Mouse (Mus musculus): ENCODE results near the gene Tbc1d1.

Tbc1d1 gene

DNA sequence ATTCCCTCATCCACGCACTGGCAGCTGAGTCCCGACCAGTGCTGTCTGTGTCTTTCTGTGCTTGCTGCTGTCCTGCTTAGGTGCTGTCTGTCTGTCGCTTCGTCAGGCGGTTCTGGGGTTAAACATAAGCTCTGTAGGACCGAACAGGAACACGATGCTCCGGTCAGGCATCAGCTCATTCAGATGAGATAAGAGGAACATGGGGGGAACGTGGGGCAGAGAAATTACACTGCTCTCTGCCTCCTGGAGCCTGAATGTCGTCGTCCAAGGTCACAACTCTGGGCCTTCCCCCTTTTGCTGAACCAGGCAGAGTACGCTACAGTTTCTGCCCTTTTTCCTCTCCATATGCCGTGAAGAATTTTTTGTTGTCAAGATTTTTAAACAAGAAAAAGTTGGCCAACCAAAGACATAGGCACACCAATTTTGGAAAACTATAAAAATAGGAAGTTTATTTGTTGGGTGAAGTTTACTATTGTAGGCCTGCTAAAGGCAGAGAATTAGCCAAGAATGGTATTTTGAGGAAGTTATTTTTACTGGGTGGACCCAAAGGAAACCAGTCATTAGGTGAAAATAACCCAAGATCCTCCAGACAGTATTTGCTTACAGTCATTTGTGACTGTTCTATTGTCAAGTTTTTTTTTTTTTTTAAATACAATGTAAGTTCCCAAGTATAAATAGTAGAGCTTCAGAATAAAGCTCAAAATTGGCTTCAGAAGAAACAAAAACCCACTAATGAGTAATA lies 85.0 kb downstream of the Tbc1d1 start:
- no peak for DNase-seq

DNA sequence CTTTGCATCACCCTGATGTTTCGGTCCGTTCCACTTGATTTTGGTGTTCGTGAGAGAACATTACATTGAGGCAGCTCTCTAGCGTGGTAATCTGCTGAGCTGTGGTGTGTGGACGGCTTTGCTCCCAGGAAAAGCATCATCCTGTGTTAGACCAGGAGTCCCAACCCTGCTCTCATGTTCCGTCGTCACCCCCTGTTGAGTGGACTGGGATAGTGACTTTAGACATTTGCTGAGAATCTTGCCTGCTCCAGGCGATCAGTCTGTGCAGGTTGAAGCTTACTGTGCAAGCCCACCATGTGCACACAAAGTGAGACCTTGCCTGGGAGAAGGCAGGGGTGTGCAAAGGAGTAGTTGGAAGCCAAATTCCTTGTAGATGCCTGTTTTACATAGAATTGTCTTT lies 85.8 kb downstream of the Tbc1d1 start:
- no peak for DNase-seq

DNA sequence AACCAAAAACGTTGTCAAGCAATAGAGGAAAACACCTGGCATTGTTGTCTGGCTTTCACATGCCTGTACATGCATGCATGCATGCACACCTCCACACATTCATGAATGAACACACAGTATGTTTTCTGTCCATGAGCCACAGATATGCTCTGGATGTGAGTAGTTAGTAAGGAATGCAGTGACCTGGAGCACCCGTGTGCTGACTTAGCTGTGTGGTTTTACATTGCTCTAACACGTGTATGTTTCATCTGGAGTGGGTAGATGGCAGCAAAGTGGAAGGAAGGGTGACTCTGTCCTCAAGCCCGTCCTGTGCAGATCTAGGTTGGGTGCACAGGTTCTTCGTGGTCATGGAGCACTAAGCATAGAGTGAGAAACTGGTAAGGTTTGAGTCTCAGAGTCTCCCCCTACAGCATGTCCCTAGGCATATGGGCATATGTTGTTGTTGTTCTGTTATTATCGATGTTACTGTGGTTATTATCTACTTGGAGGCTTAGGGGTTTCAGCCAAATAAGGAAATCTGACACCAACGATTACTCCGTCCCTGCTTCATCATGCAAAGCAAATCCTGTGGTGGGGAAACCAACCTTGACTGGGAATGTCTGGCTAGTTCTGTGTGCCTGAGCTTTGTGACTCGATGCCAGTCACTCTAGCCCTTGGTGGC lies 86.8 kb downstream of the Tbc1d1 start:
- no peak for DNase-seq

DNA sequence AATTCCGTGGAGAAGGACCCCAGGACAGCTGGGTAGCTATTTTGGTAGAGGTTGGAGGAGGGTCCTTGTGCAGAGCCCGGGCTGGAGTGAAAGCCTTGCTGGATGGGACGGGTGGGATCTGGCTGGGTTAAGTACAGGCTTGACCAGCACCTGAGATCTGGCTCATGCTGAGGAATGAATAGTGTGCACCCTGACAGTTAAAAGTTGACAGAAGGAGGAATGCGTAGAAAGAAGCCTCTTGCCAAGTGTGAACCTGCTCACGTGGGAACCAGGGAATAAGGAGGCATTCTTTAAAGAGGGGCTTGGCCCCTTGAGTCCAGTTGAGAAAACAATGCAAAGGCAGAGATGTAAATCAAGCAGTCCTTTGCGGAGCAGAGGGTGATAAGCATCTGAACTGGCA lies 87.6 kb downstream of the Tbc1d1 start:
- DNase-seq, result no peak

DNA sequence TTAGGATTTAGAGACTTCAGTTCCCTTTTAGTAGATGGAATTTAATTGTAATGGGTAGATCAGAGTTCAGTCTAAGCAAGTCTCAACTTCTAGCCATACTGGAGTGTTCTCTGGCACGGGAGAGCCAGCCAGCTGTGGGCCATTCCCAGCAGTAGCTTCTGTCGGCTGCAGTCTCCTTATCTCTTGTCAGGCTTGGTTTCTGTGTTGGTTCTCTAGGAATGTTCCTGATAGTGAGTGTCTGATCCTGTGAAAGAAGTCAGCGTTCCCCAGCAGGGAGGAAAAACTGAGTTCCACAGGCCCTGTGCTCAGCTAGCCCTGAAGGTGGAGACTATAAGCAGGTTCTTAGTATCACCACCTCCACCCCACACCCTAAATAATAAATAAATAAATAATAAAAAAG lies 88.2 kb downstream of the Tbc1d1 start:
- DNase-seq, result no peak

DNA sequence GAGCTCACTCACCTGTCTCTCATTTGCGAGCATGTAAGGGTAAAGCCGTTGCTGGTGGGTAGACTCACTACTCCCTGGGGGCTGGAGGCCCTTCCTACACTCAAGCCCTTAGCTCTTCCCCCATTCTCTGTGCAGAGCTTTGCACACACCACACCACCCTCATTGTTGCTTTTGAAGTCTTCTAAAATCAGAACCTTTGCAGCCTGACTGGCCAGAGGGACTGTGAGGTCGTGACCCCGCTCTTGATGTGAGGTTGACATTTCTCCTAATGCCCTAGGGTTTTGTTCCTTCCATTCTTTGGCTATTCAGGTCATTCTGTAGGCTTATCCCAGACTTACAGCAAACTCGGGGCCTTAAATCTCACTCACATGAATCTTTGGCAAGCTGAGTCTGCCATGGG lies 88.6 kb downstream of the Tbc1d1 start:
- DNase-seq, result no peak

DNA sequence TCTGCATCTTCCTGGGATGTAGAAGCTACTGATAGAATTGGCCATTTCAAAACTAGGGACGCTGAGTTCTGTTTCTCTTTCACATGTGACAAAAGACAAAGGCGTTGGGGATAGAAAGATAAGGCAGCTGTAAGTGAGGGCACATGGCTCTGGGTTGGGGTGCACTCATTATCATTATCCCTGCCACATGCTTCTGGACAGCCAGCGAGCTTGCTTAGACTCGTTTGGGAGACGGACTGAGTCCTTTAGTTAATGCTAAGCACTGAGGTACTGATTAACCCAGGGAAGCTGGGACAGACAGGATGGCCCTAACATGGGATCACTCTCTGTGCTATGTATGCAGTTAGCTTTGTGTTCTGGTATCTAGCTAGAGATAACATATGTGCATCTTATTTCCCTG lies 95.3 kb downstream of the Tbc1d1 start:
- DNase-seq, result no peak

DNA sequence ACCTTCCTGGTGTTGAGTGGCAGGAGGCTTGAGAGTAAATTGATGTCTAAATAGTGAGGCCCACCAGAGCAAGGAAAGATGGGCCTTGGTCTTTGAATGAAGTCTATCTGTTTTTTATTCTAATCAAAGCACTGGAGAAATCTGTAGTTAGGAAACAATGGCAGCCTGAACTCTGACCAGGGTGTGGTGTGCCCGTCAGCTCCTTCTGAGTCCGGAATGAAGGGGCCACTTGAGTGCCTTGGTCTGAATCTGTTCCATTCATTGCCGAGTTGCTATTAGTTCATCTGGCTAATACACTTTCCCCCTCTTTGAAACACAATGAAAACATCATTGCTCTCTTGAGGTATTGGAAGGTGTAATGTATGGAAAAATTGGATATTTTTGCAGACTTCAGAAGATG lies 98.2 kb downstream of the Tbc1d1 start:
- no peak for DNase-seq

DNA sequence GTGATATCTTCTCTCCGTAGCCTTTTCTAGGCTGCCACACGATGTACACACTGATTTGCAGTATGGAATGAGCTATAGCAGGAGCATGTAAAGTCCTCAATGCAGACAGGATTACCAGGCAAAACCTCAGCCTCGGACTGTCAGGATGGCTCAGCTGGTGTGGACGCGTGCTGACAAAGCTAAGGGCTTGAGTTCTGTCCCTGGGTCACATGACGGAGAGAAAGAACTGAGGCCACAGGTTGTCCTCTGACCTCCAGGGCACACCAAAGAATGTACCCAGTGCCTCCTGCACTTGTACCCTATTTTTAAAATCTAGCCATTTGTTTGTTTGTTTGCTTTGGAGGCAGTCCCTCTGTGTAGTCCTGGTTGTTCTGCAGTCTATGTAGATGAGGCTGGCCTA lies 98.9 kb downstream of the Tbc1d1 start:
- DNase-seq, result no peak

DNA sequence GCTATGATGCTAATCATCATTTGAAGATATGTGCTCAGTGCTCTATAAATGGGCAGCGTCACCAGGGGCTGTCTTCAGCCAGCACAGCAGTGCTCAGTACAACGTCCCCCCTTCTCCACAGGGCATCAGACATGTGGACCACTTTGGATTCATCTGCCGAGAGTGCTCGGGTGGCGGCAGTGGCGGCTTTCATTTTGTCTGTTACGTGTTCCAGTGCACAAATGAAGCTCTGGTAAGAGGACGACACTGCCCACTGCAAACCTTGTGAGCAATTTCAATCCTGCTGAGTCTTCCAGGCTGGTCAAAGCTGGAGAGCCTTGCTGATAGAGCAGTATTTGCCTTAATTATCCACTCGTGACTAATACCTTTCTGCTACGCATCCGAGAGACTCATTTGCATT lies 107.2 kb downstream of the Tbc1d1 start:
- no peak for DNase-seq

DNA sequence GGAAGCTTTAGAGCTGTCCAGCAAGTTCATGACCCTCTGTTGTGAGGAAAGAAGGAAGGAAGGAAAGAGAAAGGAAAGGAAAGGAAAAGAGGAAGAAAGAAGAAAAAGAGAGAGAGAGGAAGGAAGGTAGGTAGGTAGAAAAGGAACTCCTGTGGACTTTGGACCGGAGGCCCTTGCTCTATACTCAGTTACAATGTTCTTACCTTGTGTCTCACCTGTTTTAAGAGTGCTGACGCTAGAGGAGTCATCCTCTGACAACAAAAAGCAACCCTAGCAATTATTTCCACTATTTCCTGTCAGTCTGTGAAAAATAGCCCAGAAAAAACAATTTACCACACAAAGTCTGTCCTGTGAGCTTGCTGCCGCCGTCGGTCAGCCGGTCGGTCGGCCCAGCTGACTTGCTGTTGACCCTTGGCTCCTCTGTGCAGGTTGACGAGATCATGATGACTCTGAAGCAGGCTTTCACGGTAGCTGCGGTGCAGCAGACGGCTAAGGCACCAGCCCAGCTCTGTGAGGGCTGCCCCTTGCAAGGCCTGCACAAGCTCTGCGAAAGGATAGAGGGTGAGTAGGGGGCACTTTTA lies 107.9 kb downstream of the Tbc1d1 start:
- DNase-seq, result peak; percentile 54

DNA sequence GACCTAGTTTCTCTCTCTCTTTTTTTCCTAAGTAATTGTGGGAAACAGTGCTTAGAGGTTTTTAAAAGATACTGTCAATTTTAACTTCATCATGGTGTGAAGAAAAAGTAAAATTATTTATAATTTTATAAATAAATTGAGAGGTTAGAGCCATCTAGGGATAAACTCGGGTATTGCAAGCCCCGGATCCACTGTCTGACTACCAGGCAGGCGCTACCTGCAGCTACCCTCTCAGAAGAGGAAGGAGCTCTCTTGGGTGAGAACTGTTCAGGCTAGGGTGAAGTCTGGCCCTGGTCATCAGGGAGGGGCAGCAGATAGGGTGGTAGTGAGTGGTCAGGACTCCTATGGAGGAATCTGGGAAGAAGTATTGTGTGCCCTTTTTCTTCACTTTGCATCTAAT lies 109.0 kb downstream of the Tbc1d1 start:
- peak; percentile 77 for DNase-seq

DNA sequence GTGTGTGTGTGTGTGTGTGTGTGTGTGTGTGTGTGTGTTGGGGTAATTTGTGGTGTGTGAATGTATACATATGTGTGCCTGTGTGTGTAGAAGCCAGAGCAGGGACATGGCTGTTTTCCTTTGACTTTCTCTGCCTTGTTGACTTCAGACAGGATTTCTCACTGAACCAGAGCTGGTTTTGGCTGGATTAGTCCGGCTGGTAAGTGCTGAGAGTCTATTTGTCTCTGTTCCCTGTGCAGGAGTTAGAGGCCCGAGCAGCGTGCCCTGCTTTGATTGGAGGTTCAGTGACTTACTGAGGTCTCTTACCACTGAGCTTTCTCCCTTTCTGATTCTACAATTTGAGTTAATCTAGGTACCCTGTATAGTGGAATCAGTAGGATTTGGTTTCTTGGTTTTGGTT lies 109.8 kb downstream of the Tbc1d1 start:
- peak; percentile 67 for DNase-seq

DNA sequence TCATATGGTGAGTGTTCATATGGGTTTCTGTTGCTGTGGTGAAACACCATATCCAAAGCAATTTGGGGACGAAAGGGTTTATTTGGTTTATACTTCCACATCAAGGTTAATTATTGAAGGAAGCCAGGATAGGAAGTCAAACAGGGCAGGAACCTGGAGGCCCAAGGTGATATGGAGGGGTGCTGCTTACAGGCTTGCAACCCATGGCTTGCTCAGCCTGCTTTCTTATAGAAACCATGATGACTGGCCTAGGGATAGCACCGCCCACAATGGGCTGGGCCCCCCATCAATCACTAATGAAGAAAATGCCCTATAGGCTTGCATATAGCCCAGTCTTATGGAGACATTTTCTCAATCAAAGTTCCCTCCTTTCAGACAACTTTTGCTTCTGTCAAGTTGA lies 110.4 kb downstream of the Tbc1d1 start:
- no peak for DNase-seq

DNA sequence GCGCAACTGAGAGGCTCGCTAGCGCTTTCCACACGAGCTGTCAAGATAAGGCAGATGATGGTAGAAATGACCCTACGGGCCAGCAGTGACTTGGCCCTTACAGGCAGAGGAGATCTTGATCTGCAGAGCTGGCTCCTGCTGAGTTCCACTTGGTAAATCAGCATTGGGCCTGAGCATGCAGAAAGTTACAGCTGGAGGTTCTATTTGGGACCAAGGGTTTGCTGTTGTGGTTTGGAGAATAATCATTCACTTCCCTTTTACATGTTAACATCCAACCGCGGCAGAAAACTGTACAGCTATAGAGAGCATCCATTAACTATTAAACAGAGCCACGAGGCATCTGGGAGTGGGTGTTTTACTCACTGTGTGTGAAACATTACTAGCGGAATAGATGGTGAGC lies 111.2 kb downstream of the Tbc1d1 start:
- DNase-seq, result no peak

DNA sequence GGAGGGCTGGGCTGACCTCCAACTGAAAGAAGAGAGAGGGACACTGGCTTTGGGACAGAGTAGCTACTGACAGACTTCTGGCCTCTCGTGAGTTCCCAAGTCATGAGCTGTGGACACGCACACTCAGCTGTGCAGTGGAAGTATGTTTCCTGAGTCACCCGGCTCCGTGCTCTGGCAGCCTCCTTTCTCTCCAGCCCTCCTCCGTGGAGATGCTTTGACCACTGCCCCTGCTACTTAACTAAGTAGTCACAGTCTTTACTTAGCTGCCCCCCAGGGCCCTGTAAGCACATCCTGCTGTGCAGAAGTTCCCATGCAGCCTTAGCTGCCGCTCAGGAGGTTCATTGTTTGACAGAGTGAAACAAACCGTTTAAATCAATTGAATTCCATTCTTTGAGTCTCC lies 113.6 kb downstream of the Tbc1d1 start:
- no peak for DNase-seq

DNA sequence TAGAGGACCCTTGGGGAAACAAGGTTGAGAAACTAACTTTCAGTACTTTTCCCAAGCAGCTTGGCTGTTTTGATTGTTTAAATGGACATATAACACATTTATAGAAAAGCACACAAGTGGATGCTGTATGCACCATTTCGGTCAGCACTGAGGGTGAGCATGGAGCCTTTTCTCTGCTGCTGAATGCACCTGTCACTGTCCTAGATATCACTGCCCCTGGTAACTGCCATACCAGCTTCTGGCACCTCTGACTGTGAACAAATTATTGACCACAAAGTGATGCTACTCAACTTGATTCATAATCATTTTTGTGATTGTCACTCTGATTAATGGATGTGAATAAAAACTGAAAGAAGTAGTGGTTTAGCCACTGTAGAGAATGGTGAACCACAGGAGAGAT lies 117.4 kb downstream of the Tbc1d1 start:
- DNase-seq, result no peak

DNA sequence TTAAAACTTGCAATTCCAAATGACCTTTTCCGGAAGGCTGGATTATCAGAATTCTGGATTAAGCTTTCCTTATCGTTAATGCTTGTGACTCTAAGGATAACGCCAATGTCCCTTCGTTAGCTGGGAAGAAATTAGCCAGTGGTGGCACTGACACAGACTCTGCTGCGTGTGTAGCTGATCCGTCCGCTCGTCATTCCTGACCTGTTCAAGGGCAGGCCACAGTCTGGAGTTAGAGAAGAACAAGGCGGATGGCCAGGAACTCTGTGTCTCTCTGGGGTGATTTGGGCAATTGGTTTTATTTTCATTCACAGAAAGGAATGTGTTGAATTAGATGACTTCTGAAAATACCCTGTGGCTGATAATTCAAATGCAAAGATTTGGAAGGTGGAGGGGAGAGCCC lies 118.2 kb downstream of the Tbc1d1 start:
- DNase-seq, result no peak

DNA sequence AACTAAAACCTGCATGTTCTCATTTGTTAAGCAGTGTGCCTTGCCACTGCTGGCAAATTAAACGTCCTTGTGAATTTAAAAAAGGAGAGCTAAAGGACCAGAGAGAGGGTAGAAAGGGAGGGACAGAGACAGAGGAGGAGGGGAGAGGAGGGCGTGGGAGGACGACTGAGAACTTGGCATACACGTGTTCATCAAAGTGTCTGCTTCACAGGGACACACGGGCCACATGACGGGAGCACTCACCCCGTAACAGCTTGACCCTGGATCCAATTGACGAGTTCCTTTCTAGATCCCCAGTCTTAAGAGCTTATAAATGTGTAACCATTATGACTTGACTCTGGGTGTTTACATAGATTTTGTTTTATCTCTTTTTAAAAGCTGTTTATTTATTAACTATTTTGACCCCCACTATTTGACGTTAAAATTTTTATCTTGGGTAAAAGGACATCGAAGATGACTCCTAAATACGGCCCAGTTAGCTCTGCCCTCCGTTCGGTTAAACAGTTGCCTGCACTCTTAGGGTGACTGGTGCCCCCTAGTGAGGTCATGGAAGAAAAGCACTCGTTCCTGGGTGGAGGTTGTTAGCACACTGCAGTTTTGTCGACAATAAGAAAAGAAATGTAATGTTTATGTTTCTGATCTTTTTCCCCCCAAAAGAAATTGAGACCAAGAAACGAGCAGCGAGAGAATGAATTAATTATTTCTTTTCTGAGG lies 118.8 kb downstream of the Tbc1d1 start:
- peak; percentile 74 for DNase-seq

DNA sequence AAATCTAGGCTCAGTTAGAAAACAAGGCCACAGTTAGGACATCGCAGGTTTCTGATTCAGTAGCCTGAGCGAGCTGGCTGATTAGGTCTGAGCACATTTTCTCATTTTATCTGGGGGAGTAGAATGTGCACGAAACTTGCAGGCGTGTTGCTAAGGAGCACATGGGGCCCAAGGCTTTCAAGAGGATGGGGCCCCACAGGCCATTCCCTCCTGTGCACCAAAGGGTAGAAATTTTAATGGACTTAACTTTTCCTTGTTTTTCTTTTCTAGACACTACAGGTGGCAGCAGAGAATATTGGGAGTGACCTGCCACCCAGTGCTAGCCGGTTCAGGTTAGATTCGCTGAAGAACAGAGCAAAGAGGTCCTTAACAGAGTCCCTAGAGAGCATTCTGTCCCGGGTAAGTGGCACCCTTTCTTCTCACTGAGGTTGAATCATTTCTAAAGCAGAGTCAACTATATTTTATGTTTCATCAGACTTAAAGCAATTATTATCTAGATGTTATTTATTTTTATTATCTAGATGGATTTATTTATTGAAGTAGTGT lies 121.6 kb downstream of the Tbc1d1 start:
- no peak for DNase-seq

DNA sequence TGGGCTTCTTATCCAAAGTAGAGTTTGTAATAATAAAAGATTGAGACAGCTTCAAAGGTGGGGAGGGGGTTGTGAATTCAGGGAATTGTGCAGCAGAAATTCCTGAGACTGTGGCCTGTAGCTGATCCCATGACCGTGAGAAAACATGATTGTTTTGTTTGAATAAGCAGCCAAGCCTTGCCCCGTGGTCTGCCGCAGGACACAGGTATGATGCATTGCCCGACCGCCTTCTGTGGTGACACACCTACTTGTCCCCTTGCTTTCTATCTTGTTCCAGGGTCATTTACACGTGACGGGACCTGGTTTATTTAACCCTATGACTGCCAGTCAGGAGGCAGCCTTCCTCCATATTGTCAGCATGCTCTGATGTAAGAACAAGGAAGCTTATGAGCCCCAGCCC lies 123.6 kb downstream of the Tbc1d1 start:
- no peak for DNase-seq

DNA sequence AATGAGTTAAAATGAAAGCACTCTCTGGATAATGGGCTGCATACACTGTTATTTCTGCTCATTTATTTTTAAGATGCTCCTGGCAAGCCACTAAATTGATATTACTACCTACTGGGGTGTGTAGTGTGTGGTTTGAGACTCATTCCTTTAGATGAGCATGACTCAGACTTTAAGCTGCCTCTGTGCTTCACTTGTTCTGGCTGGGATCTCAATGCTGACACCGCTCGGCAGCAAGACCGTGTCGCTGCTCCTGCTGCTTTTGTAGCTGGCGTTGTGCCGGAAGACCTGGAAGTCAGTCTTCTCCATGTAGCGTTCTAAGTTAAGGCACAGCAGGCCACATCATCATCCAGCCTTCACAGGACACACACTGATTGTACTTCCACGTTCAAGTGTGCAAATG lies 124.1 kb downstream of the Tbc1d1 start:
- no peak for DNase-seq

DNA sequence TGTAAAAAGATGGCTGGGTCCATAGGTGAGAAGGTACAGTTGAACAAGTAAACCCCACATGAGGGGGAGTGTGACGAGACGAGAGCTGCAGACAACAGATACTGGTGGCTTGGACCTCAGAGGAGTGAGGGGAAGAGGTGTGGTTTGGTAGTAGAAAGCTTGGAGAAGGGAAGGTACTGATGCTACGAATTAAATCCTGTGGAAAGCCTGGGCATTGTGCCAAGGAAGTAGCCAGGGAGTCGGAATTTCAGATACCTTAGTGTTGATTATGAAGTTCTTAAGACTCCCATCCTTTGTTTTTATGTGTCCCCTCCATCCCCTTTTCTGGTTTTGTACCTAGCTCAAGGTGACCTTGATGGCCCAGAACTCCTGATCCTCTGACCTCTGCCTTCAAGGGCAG lies 124.5 kb downstream of the Tbc1d1 start:
- peak; percentile 60 for DNase-seq

DNA sequence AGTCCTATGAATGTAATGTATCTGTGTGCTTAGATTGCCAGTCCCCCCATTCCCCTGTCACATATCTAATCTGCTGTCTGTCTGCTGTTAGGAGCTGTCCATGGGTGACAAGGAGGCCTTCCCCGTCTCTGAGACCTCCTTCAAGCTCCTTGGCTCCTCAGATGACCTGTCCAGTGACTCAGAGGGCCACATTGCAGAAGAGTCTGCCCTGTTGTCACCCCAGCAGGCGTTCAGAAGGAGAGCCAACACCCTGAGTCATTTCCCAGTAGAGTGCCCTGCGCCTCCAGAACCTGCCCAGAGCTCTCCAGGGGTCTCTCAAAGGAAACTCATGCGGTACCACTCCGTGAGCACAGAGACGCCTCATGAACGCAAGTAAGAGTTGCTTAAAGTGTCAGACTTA lies 125.6 kb downstream of the Tbc1d1 start:
- DNase-seq, result no peak
